Mouse (Mus musculus) Patski (cell line): ENCODE data around the gene Gnao1. TPM values are rescaled to one million over a fixed set of nuclear protein-coding genes. Genes with fewer than 3 reads are reported as not detected.

ENCODE experiments used
- ATAC-seq: fragments of 100-300 bp; one replicate; pipeline ENCODE4 v1.8.0; 2021
- CTCF ChIA-PET: fragments of 350-600 bp; sonication (Branson Sonifier 250); formaldehyde crosslinking; loops from one replicate; lab custom pipeline; 2022; ENCODE audit warnings: inconsistent platforms; lab: Charles Lee
- POLR2A ChIA-PET: fragments of 350-600 bp; sonication (Branson Sonifier 250); formaldehyde crosslinking; loops from one replicate; lab custom pipeline; 2022; ENCODE audit warnings: antibody characterized with exemption, inconsistent platforms; lab: Charles Lee
- DNase-seq: peaks from one replicate; pipeline ENCODE4 v3.0.0-alpha.2; 2011; ENCODE audit warnings: low read depth, low spot score
- H3K27me3 ChIP-seq: fragments of 371-371 bp; one replicate; pipeline ENCODE4 v1.5.1; 2021
- CTCF ChIP-seq: fragments of 100-300 bp; IDR thresholded peaks from one replicate; pipeline ENCODE4 v1.5.1; 2021
- in situ Hi-C: fragments of 300-500 bp; cut with MboI; formaldehyde crosslinking; loops from 3 replicates; pipeline ENCODE4 v1.11.1; 2018; ENCODE audit warnings: low pct_unique_long_range_greater_than_20kb, mixed read lengths
- polyA plus RNA-seq: library from polyadenylated mRNA; unstranded; gene quantifications from one replicate; pipeline ENCODE4 v1.2.3, GENCODE M21; 2021

The Gnao1 gene
- polyA plus RNA-seq, 1 experiment from 2014 or later = 2.3 TPM

DNA sequence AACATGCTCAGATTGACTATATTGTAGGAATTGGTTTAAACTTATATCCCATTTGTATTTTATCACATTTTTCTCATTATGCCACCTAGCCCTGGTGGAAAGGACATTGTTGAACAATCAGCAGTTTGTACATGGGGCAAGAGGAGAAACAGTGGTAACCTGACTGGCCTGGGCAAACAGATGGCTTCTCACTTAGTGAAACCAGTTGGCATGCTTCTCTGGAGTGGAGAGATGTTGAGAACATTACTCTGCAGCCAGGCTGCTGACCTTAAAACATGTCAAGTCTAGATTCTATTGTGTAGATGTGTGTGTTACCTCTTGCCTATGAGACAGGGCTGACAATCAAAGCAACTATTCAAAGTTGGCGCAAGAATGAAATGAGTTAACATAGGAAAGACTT, 7.6 kb downstream of the Gnao1 start:
- in situ Hi-C loops = no loop called here
- DNase-seq (no peak), ATAC-seq (no peak)
- ChIA-PET CTCF (no interaction called here), POLR2A (no interaction called here)
- H3K27me3 ChIP-seq = peaks cover 46% of the 10 kb centered on the region
- no peak for TF ChIP-seq CTCF

DNA sequence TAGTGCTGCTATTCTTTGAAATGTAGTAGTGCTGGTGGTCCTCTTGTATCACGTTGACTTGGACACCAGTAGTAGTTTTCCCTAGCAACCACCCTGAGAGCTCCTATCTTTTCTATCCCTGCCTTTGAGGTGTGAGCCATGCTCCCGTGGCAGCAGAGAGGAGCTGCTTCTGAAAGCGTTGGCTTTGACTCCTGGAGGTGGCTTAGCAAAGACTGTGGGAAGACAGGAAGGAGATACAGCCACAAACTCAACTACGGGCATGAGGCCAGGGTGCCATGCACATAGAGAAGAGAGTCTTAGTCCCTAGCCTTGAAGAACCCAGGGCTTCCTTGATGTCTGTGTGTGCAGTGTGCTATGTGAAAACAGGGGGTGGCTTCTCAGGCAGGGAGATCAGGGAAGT, 10.2 kb downstream of the Gnao1 start:
- POLR2A ChIA-PET = no interaction called here
- TF ChIP-seq CTCF = no peak
- CTCF ChIA-PET = no interaction called here
- peaks cover 29% of the 10 kb centered on the region for H3K27me3 ChIP-seq
- DNase-seq = no peak
- in situ Hi-C loops = no loop called here
- ATAC-seq = no peak

GRCm38 (mm10) chr8:93821327-93821726, 11.6 kb downstream of the Gnao1 start:
- no peak for DNase-seq
- POLR2A ChIA-PET = no interaction called here
- peaks cover 42% of the 10 kb centered on the region for H3K27me3 ChIP-seq
- no peak for ATAC-seq
- TF ChIP-seq CTCF = no peak
- in situ Hi-C loops = no loop called here
- CTCF ChIA-PET = interaction anchor here (0.8 kb wide), 1 partner anchor 12 kb away, joined by 4 read pairs; no protein-coding TSS in a partner anchor

DNA sequence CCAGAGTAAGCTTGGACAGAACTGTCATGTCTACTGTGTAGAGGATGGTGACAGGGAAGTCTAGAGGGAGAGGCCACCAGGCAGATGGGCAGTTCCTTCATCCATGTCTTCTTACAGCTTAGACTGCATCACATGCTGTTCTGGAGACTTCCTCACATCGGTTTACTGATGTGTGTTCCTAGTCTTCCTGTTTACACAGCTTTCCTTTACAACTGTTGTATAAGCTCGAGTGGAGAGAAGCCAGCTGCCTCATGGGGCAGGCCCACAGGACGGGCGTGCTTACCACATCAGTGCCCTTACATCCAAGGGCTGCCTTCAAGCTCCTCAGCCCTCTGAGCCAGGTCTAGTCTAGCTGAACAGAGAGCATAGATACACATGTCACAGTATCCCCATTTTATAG, 15.6 kb downstream of the Gnao1 start:
- in situ Hi-C loops = no loop called here
- ATAC-seq (no peak), DNase-seq (no peak)
- peaks cover 22% of the 10 kb centered on the region for H3K27me3 ChIP-seq
- ChIA-PET CTCF (no interaction called here), POLR2A (interaction anchor here (0.5 kb wide), 1 partner anchor 18 kb away, joined by 5 read pairs; no protein-coding TSS in a partner anchor)
- no peak for TF ChIP-seq CTCF

- ATAC-seq = no peak
- CTCF ChIA-PET = no interaction called here
- TF ChIP-seq CTCF = no peak
- POLR2A ChIA-PET = no interaction called here
- in situ Hi-C loops = no loop called here
- DNase-seq = no peak
- H3K27me3 ChIP-seq = peaks cover 19% of the 10 kb centered on the region
Measured at GRCm38 (mm10) chr8:93830626-93831025, 20.9 kb downstream of the Gnao1 start.

DNA sequence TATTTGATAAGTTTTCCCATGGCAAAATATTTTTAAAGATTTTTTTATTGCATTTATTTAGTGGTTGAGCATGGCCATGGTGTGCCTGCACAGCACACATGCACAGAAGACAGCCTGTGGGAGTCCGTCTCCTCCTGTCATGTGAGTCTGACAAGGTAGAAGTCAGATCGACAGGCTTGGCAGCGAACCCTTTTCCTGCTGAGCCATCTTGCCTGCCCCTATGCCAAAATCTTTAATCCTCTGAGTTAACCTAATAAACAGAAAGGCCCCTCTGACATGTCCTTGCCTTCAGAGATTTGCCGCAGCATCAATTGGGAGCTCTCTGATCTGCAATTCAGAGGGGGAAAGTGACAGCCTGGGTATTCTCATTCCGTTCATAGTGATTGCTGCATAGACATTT, 26.0 kb downstream of the Gnao1 start:
- DNase-seq (no peak), ATAC-seq (no peak)
- no peak for TF ChIP-seq CTCF
- in situ Hi-C loops = no loop called here
- CTCF ChIA-PET = no interaction called here
- POLR2A ChIA-PET = no interaction called here
- peaks cover 16% of the 10 kb centered on the region for H3K27me3 ChIP-seq

DNA sequence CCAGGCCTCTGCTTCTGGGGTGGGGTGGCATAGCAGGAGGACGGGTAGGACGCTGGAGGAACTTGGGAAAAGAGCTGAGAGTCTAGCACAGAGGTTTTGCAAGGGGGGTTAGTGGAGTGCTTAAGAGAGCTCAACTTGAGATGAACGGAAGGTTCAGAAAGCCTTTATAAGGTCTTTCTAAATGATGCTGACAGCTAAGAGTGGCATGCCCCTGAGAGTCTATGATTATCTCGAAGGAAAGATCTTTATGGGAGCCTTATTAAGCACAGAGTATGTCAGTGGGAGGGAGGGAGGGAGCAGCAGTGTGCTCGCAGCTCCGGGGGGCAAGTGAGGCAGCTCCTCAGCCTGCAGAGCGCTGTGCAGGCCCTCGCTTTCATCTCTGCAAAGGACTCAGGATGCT, 29.3 kb downstream of the Gnao1 start:
- CTCF ChIA-PET = no interaction called here
- H3K27me3 ChIP-seq = peaks cover 9% of the 10 kb centered on the region
- TF ChIP-seq CTCF = no peak
- POLR2A ChIA-PET = no interaction called here
- ATAC-seq (no peak), DNase-seq (no peak)
- in situ Hi-C loops = no loop called here

- peaks cover 5% of the 10 kb centered on the region for H3K27me3 ChIP-seq
- TF ChIP-seq CTCF = no peak
- POLR2A ChIA-PET = no interaction called here
- ATAC-seq (no peak), DNase-seq (no peak)
- CTCF ChIA-PET = no interaction called here
- in situ Hi-C loops = no loop called here
Measured at GRCm38 (mm10) chr8:93840486-93840885, 30.7 kb downstream of the Gnao1 start.

- no peak for DNase-seq
- peaks cover 5% of the 10 kb centered on the region for H3K27me3 ChIP-seq
- ChIA-PET POLR2A (no interaction called here), CTCF (no interaction called here)
- in situ Hi-C loops = no loop called here
- no peak for TF ChIP-seq CTCF
- peak; percentile 49 for ATAC-seq
Measured at GRCm38 (mm10) chr8:93840956-93841752, 31.4 kb downstream of the Gnao1 start.

GRCm38 (mm10) chr8:93842574-93842973, 32.8 kb downstream of the Gnao1 start:
- peaks cover 5% of the 10 kb centered on the region for H3K27me3 ChIP-seq
- ChIA-PET CTCF (no interaction called here), POLR2A (no interaction called here)
- ATAC-seq (no peak), DNase-seq (no peak)
- TF ChIP-seq CTCF = no peak
- in situ Hi-C loops = no loop called here

DNA sequence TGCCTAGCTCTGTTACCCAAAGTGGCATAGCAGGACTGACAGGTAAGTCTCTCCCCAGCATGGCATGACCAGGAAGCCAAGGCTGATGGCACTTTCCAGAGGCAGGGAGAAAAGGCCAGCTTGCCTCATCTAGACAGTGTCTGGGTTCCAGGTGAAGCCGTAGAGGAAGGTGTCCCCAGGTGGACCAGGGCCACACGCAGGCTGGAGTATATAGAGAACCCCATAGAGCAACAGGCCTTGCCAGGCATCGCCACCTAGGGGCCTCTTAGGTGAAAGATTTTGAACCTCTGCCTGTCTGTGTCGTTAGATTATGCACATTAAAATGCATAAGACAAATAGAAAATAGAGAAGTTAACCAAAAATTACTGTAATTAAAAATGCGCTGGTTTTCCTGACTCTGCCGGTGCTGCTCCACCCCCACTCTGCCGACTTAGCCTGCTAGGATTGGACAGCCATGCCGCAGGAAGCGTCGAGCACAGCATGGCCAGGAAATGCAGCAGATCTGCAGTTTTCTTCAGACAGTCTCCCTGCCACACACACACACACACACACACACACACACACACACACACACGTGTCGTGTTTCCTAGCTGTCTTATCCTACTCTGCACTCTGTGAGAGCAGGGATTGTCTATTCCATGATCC, 34.2 kb downstream of the Gnao1 start:
- ATAC-seq (no peak), DNase-seq (no peak)
- ChIA-PET POLR2A (no interaction called here), CTCF (no interaction called here)
- peaks cover 6% of the 10 kb centered on the region for H3K27me3 ChIP-seq
- TF ChIP-seq CTCF = no peak
- in situ Hi-C loops = no loop called here
